Mouse (Mus musculus): Measurements from ENCODE around the gene Lpcat2. TPM values are rescaled to one million over a fixed set of nuclear protein-coding genes. Genes with fewer than 3 reads are reported as not detected.

The Lpcat2 gene
- 2.6 and 3.4 TPM in 2 replicates for polyA plus RNA-seq (2015; fragmentation: Nextera tagmentation; extraction: Ambion mirVana)

GRCm38 (mm10) chr8:92855171-92855894, at the start of gene Lpcat2:
Gene Lpcat2 (plus strand): TSS chr8:92855339.

GRCm38 (mm10) chr8:92827243-92828034, 27.7 kb upstream of the Lpcat2 start, which contains the start of gene Mmp2:
Gene Mmp2 (plus strand): TSS chr8:92827291.

GRCm38 (mm10) chr8:92901107-92901506, 46.0 kb downstream of the Lpcat2 start, which contains the start of gene Capns2:
Gene Capns2 (plus strand): TSS chr8:92901407.

DNA sequence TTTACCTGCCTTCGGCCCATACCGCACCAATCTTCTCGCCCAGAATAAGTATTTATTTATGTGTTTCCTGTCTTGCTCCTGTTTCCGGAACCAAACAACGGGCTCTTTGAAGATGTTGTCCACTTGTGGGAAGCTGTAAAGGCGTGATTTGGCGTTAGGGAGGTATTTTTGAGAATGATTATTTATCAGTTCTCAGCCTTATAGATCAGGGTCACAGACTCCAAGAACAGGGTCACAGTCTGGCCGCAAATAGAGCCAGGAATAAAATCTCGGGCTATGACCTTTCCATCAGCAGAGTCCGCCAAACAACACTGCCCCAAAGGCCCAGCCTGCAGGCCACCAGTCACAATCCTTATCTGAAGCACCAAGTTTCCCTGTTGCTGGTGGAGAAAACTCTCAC, 104.6 kb downstream of the Lpcat2 start, which contains the start of gene Slc6a2:
TSS of gene Slc6a2 (plus strand) at position 301 of the 400 bp plus-strand sequence.

Small RNAs within 50 kb of the gene (microRNA-seq; reads per million reads assigned to microRNA genes)
- gene Gm22151, result 0 reads per million in 2 experiments

Other genes starting within 250 kb of the Lpcat2 start
- gene Irx6, start 181.1 kb upstream of the Lpcat2 start, polyA plus RNA-seq (2015; fragmentation: Nextera tagmentation; extraction: Ambion mirVana), result not detected in 2 replicates
- gene Mmp2, start 28.0 kb upstream of the Lpcat2 start, polyA plus RNA-seq (2015; fragmentation: Nextera tagmentation; extraction: Ambion mirVana), result 130 and 143 TPM in 2 replicates
- 4.3 TPM in 1 of 2 replicates, not detected in the other for gene Capns2, start 46.1 kb downstream of the Lpcat2 start, polyA plus RNA-seq (2015; fragmentation: Nextera tagmentation; extraction: Ambion mirVana)
- 0.02 and 0.08 TPM in 2 replicates for gene Slc6a2, start 104.7 kb downstream of the Lpcat2 start, polyA plus RNA-seq (2015; fragmentation: Nextera tagmentation; extraction: Ambion mirVana)
- gene Ces1a, start 192.9 kb downstream of the Lpcat2 start, polyA plus RNA-seq (2015; fragmentation: Nextera tagmentation; extraction: Ambion mirVana), result not detected in 2 replicates
- not detected in 2 replicates for gene Ces1b, start 224.7 kb downstream of the Lpcat2 start, polyA plus RNA-seq (2015; fragmentation: Nextera tagmentation; extraction: Ambion mirVana)

All from skeletal muscle tissue, postnatal 0 days (tissue).